Mouse (Mus musculus): Measurements from ENCODE around the gene Ndel1.

DNA sequence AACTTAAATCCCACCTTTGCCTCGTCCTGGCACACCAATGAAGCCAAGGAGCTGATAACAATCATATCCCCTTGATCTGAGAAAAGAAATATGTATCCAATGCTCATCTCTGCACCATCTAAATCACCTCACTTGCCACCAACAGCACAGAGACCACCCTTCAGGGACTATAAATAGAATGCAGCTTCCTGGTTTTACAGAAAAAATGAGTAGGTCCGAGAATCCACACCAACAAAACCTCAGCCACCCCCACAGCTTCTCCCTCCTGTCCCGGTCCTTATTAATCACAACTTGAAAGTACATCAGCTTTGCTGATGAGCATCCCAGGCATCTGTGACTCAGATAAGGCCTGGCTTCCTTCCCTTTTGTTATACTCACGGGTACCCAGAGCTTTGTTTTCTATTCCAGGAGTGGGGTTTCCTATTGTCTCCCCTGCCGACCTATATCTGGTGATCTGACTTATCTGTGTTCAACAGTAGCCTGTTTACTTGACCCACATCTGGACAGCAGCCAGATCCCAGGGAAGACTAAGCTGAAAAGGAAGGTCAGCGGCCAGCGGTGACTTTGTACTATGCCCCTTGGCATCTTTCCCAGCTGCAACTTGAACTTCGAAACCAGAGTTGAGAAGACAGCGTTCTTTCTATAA is 7.0 kb downstream of the Ndel1 start:
- TF ChIP-seq POLR2A (IDR thresholded peaks at IDR 0.05; ENCODE audit: borderline replicate concordance, extremely low read depth, low read depth, low read length): no peak
- TF ChIP-seq CTCF (IDR thresholded peaks at IDR 0.05; ENCODE audit: insufficient read depth, low read length): no peak

Data from lung, adult 2 months (tissue).